Mouse (Mus musculus) myocyte (in vitro differentiated cells): ENCODE results near the gene Gm45623. TPM values are rescaled to one million over a fixed set of nuclear protein-coding genes. Genes with fewer than 3 reads are reported as not detected.

Source experiments
- H3K27me3 ChIP-seq: one replicate; pipeline ENCODE4 v1.6.1; 2011; ENCODE audit not compliant: control insufficient read depth, insufficient read depth, insufficient read length
- H3K36me3 ChIP-seq: one replicate; pipeline ENCODE4 v1.6.1; 2011; ENCODE audit not compliant: control insufficient read depth, insufficient read depth
- H3K4me2 ChIP-seq: one replicate; pipeline ENCODE4 v1.6.1; 2011; ENCODE audit warnings: low read depth, control low read depth
- H3K4me3 ChIP-seq: one replicate; pipeline ENCODE4 v1.5.1; 2011; ENCODE audit warnings: mild to moderate bottlenecking, control low read depth, moderate library complexity
- H3K79me2 ChIP-seq: one replicate; pipeline ENCODE4 v1.6.1; 2011; ENCODE audit not compliant: control insufficient read depth, insufficient read depth
- H3ac ChIP-seq: one replicate; pipeline ENCODE4 v1.6.1; 2011; ENCODE audit not compliant: control insufficient read depth, insufficient read length
- CEBPB ChIP-seq: IDR thresholded peaks from 2 replicates; pipeline ENCODE4 v1.6.1; 2011; ENCODE audit warnings: mild to moderate bottlenecking, moderate library complexity; ENCODE audit not compliant: poor library complexity, insufficient read depth, severe bottlenecking
- E2F4 ChIP-seq: IDR thresholded peaks from one replicate; pipeline ENCODE4 v1.6.1; 2011; ENCODE audit warnings: mild to moderate bottlenecking, control low read depth, moderate library complexity; ENCODE audit not compliant: insufficient read depth
- MAX ChIP-seq: IDR thresholded peaks from one replicate; pipeline ENCODE4 v1.6.1; 2011; ENCODE audit warnings: low read depth, mild to moderate bottlenecking, control low read depth
- MYOD1 ChIP-seq, 3 experiments: IDR thresholded peaks; one replicate each; pipeline ENCODE4 v1.6.1; 2011; ENCODE audit warnings: control low read depth in 2 of 3, low read depth in 2 of 3, mild to moderate bottlenecking in 2 of 3, moderate library complexity in 1 of 3; ENCODE audit not compliant: insufficient read length in 2 of 3, control insufficient read depth in 1 of 3
- MYOG ChIP-seq, 3 experiments: IDR thresholded peaks; one replicate each; pipeline ENCODE4 v1.6.1; 2011; ENCODE audit warnings: control low read depth in 2 of 3, low read depth in 2 of 3, mild to moderate bottlenecking in 2 of 3; ENCODE audit not compliant: insufficient read length in 2 of 3, control insufficient read depth in 1 of 3, insufficient read depth in 1 of 3
- POLR2A ChIP-seq: IDR thresholded peaks from one replicate; pipeline ENCODE4 v1.6.1; 2011; ENCODE audit warnings: low read depth, mild to moderate bottlenecking, control low read depth, moderate library complexity; ENCODE audit not compliant: insufficient read length
- POLR2AphosphoS2 ChIP-seq: IDR thresholded peaks from one replicate; pipeline ENCODE4 v1.6.1; 2011; ENCODE audit warnings: low read depth, control low read depth; ENCODE audit not compliant: insufficient read length
- REST ChIP-seq: IDR thresholded peaks from one replicate; pipeline ENCODE4 v1.6.1; 2011; ENCODE audit warnings: mild to moderate bottlenecking, control low read depth, moderate library complexity; ENCODE audit not compliant: insufficient read depth, insufficient read length
- SRF ChIP-seq: IDR thresholded peaks from one replicate; pipeline ENCODE4 v1.6.1; 2011; ENCODE audit warnings: low read depth; ENCODE audit not compliant: control insufficient read depth, insufficient read length
- TCF12 ChIP-seq: IDR thresholded peaks from one replicate; pipeline ENCODE4 v1.6.1; 2011; ENCODE audit warnings: mild to moderate bottlenecking, control low read depth; ENCODE audit not compliant: poor library complexity, insufficient read depth, severe bottlenecking
- TCF3 ChIP-seq: IDR thresholded peaks from one replicate; pipeline ENCODE4 v1.6.1; 2011; ENCODE audit warnings: low read depth, control low read depth; ENCODE audit not compliant: insufficient read length
- USF1 ChIP-seq: IDR thresholded peaks from one replicate; pipeline ENCODE4 v1.6.1; 2011; ENCODE audit warnings: low read depth, mild to moderate bottlenecking, control low read depth, moderate library complexity
- polyA plus RNA-seq: library from polyadenylated mRNA; unstranded; fragments of >200 nt; fragmentation: generic; extraction: Trizol; gene quantifications from one replicate; pipeline ENCODE4 v1.2.1, GENCODE M21; 2012; ENCODE audit warnings: missing spikeins

Gene Gm45623
- polyA plus RNA-seq, 1 experiment, result not detected

DNA sequence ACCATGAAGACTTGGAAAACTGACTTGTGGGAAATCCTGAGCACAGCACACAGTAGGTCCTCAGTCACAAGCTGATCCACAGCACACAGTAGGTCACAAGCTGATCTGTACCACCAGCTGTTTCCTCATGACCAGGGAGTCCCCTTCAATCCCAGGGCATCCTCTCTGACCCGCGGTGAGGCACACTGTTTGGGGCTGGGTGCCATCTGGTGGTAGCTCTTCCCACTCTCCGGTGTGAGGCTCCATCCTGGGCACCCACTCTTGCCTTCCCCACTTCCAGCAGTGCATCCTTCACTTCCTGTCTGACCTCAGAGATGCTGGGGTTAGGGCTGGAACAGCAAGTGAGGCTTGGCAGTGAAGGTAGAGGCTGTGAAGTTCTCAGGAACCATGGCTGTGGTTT lies 19.0 kb upstream of the Gm45623 start:
- H3K27me3 ChIP-seq, result no peaks in the 10 kb centered on the region
- H3K79me2 ChIP-seq, result no peaks in the 10 kb centered on the region
- H3K4me2 ChIP-seq, result no peak overlapping the region
- H3K36me3 ChIP-seq, result no peaks in the 10 kb centered on the region
- TF ChIP-seq MAX, result no peak
- no peak for TF ChIP-seq TCF12
- no peak for TF ChIP-seq POLR2AphosphoS2
- no peak for TF ChIP-seq USF1
- no peak overlapping the region for H3ac ChIP-seq
- no peak overlapping the region for H3K4me3 ChIP-seq

GRCm38 (mm10) chr13:56770786-56771185 lies 17.2 kb upstream of the Gm45623 start:
- no peaks in the 10 kb centered on the region for H3K27me3 ChIP-seq
- H3K79me2 ChIP-seq, result no peaks in the 10 kb centered on the region
- H3K4me3 ChIP-seq, result no peak overlapping the region

GRCm38 (mm10) chr13:56770136-56770578 lies 16.5 kb upstream of the Gm45623 start:
- no peak overlapping the region for H3K4me2 ChIP-seq
- H3K36me3 ChIP-seq, result no peaks in the 10 kb centered on the region
- no peak overlapping the region for H3K4me3 ChIP-seq
- H3K27me3 ChIP-seq, result no peaks in the 10 kb centered on the region
- H3ac ChIP-seq, result no peak overlapping the region
- H3K79me2 ChIP-seq, result no peaks in the 10 kb centered on the region
- TF ChIP-seq REST, result no peak
- no peak for TF ChIP-seq MYOG (IDR thresholded peaks at IDR 0.05; ENCODE audit: control insufficient read depth in 1 of 3, insufficient read depth in 1 of 3, insufficient read length in 2 of 3, low read depth in 2 of 3)
- no peak for TF ChIP-seq TCF3
- no peak for TF ChIP-seq CEBPB
- no peak for TF ChIP-seq MYOD1 (IDR thresholded peaks at IDR 0.05; ENCODE audit: control insufficient read depth in 1 of 3, insufficient read length in 2 of 3, low read depth in 2 of 3)
- no peak for TF ChIP-seq USF1

More at GRCm38 (mm10) chr13:56770786-56771185, 17.2 kb upstream of the Gm45623 start:
- Histone ChIP-seq H3K36me3 (no peaks in the 10 kb centered on the region), H3K4me2 (no peak overlapping the region), H3ac (no peak overlapping the region)
- TF ChIP-seq SRF (no peak), MYOD1 (IDR thresholded peaks at IDR 0.05; ENCODE audit: control insufficient read depth in 1 of 3, insufficient read length in 2 of 3, low read depth in 2 of 3) (no peak), MAX (no peak), REST (no peak), TCF12 (no peak), POLR2A (no peak), USF1 (no peak), POLR2AphosphoS2 (no peak), CEBPB (no peak), TCF3 (no peak), E2F4 (no peak), MYOG (IDR thresholded peaks at IDR 0.05; ENCODE audit: control insufficient read depth in 1 of 3, insufficient read depth in 1 of 3, insufficient read length in 2 of 3, low read depth in 2 of 3) (no peak)

DNA sequence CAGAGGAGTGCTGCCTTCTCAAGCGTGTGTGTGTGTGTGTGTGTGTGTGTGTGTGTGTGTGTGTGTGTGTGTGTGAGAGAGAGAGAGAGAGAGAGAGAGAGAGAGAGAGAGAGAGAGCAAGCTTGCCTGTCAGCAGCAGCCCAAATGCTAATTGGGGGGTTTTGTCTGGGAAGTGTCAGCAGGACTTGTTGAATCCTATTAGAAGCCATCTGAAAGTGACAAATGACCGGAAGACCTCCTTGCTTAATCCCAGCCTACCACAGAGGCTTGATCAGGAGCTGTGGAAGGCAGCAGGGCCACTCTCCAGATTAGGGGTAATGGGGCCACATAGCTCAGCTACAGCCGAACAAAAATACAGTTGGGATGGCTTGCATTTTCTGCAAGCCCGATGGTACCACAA lies 15.8 kb upstream of the Gm45623 start:
- no peak overlapping the region for H3ac ChIP-seq
- no peaks in the 10 kb centered on the region for H3K79me2 ChIP-seq
- no peak overlapping the region for H3K4me3 ChIP-seq
- TF ChIP-seq MYOG (IDR thresholded peaks at IDR 0.05; ENCODE audit: control insufficient read depth in 1 of 3, insufficient read depth in 1 of 3, insufficient read length in 2 of 3, low read depth in 2 of 3) (no peak), E2F4 (no peak), REST (no peak), POLR2AphosphoS2 (no peak), SRF (no peak), USF1 (no peak), TCF12 (no peak), CEBPB (no peak), TCF3 (no peak), POLR2A (no peak), MYOD1 (IDR thresholded peaks at IDR 0.05; ENCODE audit: control insufficient read depth in 1 of 3, insufficient read length in 2 of 3, low read depth in 2 of 3) (no peak), MAX (no peak)
- H3K4me2 ChIP-seq, result no peak overlapping the region
- H3K27me3 ChIP-seq, result no peaks in the 10 kb centered on the region
- H3K36me3 ChIP-seq, result no peaks in the 10 kb centered on the region

DNA sequence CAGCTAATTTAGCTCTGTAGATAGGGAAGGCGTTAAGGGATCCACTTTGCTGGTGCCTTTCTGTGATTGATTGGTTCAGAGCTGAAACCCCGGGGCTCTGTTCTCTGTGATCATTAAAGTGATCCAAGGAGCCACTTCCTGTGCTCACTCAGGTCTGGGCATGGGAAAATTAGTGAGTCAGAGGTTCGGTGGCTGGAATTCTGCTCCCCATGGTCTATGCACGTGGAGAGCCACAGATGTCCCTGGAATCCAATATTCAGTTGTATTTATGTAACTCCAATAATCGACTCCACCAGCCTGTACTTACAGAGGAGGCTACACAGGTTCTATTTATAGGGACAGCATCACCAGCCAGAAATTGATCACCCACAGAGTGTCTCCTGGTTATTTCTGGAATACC lies 12.6 kb upstream of the Gm45623 start:
- Histone ChIP-seq H3K4me2 (no peak overlapping the region), H3ac (no peak overlapping the region), H3K27me3 (no peaks in the 10 kb centered on the region), H3K4me3 (no peak overlapping the region), H3K79me2 (no peaks in the 10 kb centered on the region), H3K36me3 (no peaks in the 10 kb centered on the region)
- no peak for TF ChIP-seq REST
- TF ChIP-seq MYOG (IDR thresholded peaks at IDR 0.05; ENCODE audit: control insufficient read depth in 1 of 3, insufficient read depth in 1 of 3, insufficient read length in 2 of 3, low read depth in 2 of 3), result no peak
- TF ChIP-seq CEBPB, result no peak
- TF ChIP-seq E2F4, result no peak
- no peak for TF ChIP-seq SRF
- no peak for TF ChIP-seq POLR2AphosphoS2
- no peak for TF ChIP-seq TCF12
- TF ChIP-seq TCF3, result no peak
- no peak for TF ChIP-seq POLR2A
- TF ChIP-seq MYOD1 (IDR thresholded peaks at IDR 0.05; ENCODE audit: control insufficient read depth in 1 of 3, insufficient read length in 2 of 3, low read depth in 2 of 3), result no peak
- TF ChIP-seq USF1, result no peak
- no peak for TF ChIP-seq MAX
